Mouse (Mus musculus) kidney, postnatal 10 days (tissue): ENCODE data around the gene Hoxb6.

ENCODE experiments used
- DNase-seq: peaks from one replicate; pipeline ENCODE4 v3.0.0; 2021; ENCODE audit warnings: mixed read lengths

Gene Hoxb6

DNA sequence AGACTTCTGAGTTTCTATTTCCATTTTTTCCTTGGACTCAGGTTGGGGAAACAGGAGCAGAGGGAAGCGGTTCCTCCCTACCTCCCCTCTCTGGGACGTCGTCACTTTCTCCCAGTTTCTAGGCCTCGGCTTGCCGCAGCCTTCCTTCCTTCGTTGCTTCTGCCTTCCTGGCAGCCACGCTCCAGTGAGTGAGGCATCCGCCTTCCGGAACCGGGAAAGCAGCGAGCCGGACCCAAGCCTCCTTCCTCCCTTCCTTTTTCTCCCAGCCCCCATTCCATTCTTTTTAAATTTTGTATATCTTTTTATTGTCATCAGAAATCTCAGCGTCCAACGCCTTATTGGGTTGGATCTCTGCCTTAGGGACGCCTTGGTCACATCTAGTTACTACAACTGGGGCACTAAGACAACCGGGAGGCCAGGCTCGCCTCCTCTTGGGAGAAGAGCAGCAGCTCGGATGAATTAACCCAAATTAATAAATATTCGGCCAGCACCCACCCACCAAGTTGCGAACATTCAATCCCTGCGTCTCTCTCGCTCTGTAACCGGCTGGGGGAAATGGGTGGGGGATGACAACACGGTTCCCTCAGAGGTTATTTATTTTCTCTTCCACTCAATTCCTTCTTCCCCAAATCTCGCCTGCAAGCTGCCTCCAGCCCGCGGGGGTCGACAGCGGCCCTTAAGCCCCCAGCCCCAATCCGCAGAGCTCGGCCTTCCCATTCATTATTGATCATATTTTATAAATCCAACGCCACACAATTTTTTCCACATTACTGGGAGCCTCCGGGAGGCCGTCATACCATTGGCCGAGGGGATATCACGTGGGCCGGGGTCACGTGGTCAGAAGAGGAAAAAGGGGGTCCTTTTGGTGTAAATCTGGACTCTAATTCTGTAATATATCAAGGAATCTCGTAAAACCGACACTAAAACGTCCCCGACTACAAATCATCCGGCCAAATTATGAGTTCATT is 6.2 kb upstream of the Hoxb6 start, which contains the start of gene Hoxb7:
Hoxb7 (plus strand) TSS at position 853 of the 968 bp plus-strand sequence.
- DNase-seq = peak; percentile 94

DNA sequence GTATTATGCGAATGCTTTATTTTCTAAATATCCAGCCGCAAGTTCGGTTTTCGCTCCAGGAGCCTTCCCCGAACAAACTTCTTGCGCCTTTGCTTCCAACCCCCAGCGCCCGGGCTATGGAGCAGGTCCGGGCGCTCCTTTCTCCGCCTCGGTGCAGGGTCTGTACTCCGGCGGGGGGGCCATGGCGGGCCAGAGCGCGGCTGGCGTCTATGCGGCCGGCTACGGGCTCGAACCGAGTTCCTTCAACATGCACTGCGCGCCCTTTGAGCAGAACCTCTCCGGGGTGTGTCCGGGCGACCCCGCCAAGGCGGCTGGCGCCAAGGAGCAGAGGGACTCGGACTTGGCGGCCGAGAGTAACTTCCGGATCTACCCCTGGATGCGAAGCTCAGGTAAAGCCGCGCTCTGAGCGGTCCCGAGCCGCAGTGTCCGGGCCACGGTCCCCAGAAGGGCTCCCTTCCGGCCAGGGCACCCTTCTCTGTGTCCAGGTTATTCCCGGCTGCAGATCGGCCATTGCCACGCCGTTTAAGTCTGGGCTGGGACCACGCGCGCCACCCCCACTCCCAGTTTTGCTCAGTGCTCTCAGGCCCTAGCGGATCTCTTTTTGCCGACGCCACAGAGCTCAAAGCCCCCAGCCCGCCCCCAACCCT is 5.4 kb upstream of the Hoxb6 start:
- peak; percentile 80 for DNase-seq

DNA sequence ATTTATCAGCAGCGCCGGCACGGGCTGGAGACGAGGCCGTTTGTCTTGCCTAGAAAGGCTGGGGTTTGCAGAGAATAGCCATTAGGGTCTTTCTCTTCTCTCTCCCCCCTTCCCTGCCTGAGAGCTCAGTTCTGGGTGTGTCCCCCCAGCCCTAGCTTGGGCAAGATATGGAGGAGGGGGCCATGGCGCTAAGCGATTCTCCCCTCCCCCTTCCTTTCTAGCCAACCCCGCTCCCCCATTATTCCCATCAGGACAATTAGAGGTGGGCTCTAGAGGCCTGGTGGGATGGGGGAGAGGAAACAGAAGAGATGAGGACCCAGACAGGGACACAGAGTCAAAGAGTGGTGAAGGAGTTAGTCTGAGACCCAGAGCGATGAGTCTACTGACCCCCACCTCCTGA is 4.9 kb upstream of the Hoxb6 start:
- DNase-seq = no peak

DNA sequence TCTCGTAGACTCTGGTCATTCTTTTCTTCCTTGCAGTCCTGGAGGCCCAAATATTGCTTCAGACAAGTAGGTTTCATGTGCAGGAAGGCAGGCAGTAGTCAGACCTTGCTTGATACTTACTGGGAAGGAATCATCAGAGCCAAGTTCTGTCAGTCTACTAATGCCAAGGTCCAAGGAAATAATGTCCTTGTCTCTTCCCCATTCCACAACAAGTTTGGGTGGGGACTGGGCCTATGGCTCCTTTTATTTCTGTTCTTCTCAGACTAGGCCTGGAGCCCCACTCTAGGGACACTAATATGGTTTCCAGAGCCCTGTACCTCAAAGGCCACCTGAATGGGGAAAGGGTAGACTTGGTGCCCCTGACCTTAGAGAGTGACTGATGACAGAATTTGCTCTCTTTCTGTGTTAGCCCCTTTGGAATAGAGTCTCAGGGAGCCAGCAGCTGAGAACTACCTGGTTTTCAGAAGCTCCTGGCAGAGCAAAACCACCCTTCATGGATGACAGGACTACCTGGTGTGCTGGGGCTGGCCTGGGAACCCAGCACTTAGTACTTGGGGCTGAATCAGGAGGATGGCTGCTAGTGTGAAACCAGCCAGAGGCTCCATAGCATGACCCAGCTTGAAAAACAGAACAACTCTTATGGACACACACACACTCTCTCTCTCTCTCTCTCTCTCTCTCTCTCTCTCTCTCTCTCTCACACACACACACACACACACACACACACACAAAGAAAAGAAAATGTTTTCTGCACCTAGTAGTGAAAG is 3.6 kb upstream of the Hoxb6 start:
- no peak for DNase-seq

DNA sequence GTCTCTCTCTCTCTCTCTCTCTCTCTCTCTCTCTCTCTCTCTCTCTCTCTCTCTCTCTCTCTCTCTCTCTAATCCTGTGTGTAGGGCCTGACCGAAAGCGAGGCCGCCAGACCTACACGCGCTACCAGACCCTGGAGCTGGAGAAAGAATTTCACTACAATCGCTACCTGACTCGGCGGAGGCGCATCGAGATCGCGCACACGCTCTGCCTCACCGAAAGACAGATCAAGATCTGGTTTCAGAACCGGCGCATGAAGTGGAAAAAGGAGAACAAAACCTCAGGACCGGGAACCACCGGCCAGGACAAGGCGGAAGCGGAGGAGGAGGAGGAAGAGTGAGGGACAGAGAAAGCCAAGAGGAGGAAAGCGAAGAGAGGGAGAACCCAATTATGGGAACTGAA is 3.0 kb upstream of the Hoxb6 start:
- no peak for DNase-seq

DNA sequence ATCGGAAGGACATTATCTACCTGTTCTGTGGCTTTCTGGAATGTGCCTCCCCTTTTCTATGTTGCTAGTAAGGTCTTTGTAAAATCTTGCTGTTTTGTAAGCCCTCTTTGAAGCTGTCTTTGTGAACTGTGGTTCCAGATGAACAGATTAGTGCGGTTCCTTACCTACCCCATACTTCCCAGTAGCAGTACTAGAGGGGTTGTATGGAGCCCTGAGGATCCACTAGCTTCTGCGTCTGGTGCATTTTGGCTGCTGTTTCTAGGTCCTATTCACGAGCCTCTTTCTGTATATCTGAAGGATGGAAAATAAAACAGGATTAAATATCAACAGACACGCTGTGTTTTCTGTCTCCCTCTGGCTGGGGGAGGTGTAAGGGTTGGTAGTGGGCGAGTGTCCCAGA is 2.4 kb upstream of the Hoxb6 start:
- no peak for DNase-seq

DNA sequence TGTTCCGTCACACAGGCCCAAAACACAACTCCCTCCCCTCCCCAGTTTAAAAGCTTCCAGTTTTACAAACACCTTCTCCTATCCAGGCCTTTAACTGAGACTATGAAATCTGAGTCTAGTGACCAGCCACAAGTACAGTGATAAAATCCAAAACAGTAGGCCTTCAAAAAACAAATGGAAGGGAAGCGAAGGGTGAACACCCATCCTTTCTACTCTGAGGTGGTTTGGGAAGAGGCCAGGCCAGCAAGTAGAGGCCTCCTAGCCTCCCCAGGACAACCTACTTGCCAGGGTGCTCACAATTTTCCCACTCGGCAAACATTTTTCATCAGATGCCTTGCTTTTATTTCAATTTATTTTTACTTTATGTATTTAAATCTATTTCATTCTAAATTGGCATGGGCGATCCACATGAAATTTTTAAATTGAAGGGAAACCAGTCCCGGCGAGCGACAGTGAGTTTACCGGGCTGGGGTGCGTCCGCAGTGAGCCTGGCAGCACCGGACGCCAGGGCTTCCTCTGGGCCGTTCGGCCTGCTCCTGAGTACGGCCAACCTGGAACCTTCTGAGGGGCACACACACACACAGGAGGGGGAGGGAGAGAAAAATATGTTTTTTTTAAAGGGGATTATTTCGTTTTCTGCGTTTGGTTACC is 1.4 kb upstream of the Hoxb6 start:
- no peak for DNase-seq

DNA sequence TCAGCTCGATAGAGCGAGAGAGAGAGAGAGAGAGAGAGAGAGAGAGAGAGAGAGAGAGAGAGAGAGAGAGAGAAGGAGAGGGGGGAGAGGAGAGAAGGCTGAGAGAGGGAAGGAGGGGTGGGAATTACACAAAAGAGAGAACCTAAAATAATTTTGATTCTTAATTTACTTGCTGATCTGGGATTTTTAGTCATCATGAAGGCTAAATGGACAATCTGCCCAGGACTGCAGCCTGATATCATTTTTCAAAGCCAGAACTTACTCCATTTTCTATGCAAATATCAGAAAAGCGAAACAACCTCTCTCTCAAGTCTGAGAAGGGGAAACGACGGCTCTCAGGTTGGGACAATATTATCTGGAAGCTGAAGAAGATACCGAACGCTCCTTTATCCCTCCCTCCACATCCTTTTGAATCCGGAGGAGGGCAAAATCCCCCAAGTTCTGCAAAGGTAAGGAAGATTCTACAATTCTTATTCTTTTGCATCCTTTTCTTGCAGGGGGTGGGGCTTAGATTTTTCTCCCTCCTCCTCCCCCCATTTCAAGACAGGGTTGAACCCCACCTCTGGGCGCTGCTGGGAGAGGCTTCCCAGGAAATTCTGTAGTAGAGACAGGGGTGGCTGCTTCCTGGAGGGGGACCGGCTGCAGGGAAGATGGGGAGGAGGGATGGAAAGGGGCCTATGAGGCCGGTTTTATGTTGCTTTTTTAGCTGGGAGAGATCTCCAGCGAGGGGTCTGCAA is 457 bp downstream of the Hoxb6 start:
- peak; percentile 68 for DNase-seq

DNA sequence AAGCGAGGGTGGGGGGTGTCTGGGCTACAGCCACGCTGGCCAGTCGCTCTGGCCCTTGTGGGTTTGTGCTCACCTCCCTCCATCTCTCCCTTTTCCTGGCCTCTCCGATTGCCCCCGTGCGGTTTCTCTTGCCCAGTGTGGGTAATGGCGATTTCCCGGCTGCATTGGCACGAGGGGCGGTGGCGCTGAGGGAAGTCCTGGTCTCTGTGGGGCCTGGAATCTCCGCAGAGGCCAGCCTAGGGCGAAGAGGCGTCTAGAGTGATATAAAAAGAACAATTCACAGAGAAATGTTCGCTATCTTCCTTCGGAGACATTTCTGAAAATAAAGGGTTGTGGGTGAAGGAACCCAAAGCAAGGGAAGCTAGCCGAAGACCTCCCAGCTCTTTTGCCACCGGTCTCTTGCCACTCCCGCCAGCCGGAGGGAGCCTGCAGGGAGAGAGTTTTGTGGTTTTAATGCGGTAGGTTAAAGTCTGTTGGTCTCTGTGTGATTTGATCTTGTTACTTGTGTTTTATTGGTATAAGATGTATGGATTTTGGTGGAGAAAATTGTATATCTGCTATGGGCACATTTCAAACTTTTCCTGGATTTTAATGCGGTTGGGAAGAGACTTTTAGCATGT is 1.1 kb downstream of the Hoxb6 start:
- peak; percentile 69 for DNase-seq

DNA sequence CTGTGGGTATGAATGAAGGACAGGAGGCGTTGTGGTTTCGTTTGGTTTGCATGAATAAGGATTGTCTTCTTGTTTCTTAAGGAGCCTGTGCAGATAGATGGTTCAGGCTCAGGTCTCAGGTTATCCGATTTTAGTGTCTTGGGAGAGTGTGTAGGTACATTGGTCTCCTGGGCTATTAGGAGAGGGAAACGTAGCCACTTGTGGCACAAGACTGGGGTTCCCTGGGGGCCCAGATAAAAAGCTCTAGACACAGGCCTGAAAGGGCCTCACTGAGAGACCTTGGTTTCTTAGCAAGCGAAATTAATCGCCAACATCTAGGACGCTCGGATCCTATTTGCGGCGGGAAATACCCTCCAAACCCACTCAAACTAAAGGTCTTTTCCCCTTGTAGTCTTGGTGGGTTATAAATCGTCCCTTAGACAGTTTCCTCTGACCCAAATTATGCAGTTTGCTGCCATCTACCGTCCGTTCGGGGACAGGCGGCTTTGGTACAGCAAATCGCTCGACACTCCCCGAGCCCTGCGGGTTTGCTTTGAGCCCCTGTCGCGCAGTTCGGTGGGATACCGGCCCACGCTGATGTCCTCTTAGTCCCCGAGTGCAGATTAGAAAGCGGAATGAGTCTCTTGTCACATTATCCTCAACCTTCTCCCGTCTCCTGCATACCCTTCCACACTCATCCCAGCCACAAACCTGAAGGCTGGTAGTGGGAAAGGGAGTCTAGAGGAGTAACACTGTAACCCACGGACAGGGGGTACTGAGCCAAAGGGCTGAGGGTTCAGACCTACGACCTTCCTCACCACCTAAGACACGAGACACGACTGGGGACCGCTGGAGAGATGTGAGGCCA is 2.2 kb downstream of the Hoxb6 start:
- DNase-seq = peak; percentile 96

DNA sequence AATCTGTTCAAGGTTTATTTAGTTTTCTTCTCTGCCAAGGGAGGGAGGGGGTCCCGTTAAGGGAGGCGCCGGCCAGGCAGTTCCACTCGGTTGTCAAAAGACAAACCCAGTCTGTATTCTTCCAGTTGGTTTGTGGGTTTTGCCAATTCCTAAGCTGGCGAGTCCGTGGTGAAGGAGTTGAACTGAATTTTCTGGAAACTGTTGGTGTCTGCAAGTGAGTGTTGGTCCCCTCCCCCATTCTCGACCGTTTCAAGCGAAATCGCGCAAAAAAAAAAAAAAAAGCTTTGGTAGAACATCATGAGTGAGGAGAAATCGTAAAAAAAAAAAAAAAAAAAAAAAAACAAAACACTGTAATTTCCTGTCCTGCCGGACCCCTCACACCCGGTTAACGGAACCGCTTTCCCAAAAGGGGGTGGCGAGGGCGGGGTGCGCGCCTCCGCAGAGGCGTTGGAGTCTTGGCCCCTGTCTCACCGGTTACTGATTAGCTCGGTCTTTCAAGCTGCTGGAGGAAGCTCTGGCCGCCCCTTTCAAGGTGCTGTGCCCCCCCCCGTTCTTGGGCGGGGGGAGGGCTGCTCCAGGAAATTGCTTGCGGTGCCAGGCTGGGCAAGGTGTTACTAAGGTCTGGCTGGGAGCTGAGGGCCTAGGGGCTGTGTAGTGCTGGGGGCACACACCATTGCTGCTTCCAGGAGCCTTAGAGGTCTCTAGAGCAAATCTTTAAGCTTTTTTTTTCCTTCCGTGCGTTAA is 3.0 kb downstream of the Hoxb6 start:
- DNase-seq = peak; percentile 86

DNA sequence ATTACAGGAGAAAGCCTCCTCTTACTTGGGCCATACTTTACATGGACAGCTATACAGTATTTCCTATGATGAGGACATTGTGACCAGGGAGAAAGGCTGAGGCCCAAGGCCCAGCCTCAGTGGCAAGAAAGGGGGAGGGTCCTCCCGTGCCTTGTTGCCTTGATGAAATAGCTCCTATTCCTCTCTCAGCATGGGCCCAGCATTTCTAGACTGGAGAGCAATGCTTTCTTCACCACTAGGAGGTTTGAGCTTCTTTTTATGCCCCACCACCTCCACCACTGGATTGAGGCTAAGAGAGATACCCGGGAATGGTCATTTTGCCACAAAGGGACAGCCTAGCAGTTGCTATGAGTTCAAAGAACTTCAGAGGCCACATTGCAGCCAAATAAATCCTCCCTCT is 4.7 kb downstream of the Hoxb6 start:
- DNase-seq = no peak

DNA sequence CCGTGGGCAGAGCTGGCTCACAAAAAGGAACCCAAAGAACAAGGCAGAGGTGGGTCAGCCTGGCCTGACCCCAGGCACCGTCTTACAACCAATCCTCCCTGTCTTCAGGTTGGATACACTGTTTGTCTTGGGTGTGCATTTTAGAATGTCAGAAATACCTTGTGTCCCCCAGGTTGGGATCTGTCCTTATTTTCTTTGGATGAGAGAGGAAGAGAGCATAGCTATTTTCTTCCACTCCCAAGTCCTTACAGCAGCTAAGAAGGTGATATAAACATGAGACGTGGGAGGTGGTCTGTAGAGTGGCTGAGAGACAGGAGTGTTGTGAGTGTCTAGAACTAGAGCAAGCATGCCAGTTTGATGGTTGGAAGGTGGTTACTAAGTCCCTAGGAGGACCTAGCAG is 5.2 kb downstream of the Hoxb6 start:
- DNase-seq = no peak

DNA sequence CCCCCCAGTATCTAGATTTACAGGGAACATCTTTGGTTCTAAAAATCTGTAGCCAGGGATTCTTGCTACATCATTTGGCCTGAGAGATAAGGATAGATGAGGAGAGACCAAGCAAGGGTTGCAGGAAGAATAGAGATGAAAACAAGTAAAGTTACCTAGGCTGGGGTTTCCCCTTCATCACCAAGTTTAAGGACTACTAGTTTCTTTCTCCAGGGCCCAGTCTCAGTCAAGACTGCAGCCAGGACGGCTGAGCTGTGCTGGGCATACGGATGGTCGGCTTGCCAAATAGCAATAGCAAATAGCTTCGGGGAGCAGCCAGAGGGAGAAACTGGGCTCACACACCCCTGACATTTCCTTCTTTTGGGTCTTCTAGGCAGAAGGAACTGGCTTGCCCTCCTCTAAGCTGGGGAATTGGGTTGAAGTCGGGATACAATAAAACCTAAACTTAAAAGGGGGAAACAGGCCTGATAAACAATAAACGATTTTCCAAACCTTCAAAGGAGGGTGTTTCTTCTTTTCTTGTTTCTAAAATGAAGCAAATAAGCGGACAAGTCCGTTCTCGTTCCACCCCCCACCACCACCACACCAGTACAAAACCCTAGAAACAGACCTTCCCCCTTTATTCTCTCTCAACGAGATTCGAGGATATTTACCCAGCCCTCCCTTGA is 5.8 kb downstream of the Hoxb6 start:
- no peak for DNase-seq

DNA sequence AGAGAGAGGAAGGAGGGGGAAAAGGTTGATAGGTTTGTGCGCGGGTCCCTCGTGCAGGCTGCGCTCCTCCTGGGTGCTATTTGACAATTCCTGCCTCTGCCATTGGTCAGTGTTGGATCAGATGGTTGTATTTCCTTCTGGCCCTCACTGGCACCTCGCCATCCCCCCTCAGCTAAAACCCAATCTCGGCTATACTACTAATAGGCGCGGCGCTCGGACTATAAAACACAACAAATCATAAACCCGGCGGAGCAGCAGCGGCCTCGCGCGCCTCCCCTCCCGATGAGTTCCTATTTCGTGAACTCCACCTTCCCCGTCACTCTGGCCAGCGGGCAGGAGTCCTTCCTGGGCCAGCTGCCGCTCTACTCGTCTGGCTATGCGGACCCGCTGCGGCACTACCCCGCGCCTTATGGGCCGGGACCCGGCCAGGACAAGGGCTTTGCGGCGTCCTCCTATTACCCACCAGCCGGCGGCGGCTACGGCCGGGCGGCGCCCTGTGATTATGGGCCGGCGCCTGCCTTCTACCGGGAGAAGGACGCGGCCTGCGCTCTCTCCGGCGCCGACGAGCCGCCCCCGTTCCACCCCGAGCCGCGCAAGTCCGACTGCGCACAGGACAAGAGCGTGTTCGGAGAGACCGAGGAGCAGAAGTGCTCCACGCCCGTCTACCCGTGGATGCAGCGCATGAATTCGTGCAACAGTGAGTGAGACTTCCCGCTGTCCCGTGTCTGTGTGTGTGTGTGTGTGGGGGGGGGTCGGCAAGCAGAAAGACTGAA is 6.8 kb downstream of the Hoxb6 start:
- DNase-seq = peak; percentile 93

DNA sequence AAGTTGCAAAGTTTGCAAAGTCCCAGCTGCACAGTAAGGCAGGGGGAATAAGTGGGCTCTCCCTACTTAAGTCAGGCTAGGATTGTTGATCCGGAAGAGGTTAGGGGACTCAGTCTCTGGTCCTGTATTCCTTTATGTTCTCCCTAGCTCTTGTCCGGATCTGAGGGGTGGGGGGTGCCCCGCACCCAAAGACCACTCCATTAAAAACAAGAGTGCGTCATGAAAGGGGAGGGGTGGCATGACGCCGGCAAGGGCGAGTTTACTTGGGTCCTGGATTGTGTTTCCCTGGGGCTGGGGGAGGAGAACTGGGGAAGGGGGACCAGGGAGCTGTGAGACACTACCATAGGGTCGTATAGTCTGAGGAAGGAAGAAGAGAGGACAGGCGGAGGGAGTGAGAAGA is 7.5 kb downstream of the Hoxb6 start:
- DNase-seq = no peak

DNA sequence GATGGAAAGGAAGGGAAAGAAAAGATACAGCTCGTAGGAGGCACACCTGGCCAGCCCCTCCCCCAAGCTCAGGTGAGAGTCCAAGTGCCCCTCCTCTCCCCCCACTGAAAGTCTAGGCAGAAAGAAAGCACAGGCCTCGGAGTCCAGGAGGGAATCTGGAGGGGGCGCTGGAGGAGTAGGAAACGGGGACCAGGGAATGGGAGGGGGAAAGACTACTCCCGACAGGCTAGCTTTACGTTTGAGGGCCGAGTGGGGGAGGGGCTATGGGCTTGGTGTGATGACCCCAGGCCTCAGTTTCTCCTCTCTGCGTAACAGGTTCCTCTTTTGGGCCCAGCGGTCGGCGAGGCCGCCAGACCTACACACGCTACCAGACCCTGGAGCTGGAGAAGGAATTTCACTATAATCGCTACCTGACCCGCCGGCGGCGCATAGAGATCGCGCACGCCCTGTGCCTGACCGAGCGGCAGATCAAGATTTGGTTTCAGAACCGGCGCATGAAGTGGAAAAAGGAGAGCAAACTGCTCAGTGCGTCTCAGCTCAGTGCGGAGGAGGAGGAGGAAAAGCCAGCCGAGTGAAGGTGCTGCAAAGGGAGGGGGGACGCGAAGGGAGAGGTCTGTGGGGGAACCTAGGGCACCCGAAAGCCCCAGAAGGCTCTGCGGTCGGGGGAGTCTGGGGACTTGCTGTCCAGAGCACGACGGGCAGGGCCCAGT is 8.2 kb downstream of the Hoxb6 start:
- peak; percentile 76 for DNase-seq

DNA sequence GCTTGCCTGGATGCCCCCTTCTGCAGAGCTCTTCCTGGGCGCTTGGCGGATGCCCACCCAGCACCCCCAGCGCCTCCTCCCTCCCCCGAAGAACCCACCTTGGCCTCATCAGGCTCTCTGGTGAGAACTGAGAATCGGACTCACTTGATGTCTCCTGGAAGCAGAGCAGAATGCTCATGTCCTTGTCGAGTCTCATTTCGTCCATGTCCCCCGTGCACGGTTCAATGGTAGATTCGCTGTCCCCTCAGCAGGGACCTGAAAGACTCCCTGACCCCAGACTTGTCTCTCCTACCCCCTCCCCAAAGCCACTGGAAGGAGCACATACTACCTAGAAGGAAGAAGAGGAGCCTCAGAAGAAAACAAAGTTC is 8.8 kb downstream of the Hoxb6 start:
- no peak for DNase-seq
